Mouse (Mus musculus): ENCODE measurements around the gene Igf2. TPM values are rescaled to one million over a fixed set of nuclear protein-coding genes. Genes with fewer than 3 reads are reported as not detected.
A peak's percentile ranks its signal among the peaks of the same experiment; 100 is the strongest.

Igf2 gene
- total and polyA plus RNA-seq, 2 experiments from 2014 or later = 1,040 to 1,317 TPM

DNA sequence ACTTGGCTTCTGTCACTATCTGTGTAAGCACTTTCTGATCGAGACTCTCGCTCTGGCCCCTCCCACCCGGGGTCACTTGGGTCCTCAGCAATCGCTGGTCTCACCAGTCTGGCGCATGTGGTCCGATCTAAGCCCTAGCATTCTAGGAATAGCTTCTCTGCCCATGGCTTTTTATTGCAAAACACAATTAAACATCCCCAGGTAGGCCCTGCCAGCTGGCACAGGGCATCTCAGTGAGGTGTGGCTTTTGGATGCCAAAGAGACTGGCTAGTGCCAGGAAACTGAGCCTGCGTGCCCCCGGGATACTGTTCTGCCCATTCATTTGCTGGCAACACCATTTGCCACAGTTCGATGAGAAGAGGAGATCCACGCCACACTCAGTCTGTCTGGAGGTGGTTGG, 35.9 kb downstream of the Igf2 start:
- Histone ChIP-seq H3K4me1 (ENCODE audit: control insufficient read depth, insufficient read depth) (0 out of 2 replicates have a peak, but pooled peaks cover 3% of the 10 kb centered on the region), H3K9ac (replicated peaks; ENCODE audit: low read depth, low read length) (no peak overlapping the region), H3K4me2 (ENCODE audit: low read depth, low read length) (no peak overlapping the region), H3K27me3 (ENCODE audit: control insufficient read depth, insufficient read depth, low read length) (no peaks in the 10 kb centered on the region), H3K27ac (ENCODE audit: low read depth) (no peak overlapping the region), H3K4me3 (ENCODE audit: low read depth, low read length) (no peak overlapping the region), H3K36me3 (replicated peaks; ENCODE audit: control insufficient read depth, insufficient read depth, low read length) (no peaks in the 10 kb centered on the region), H3K9me3 (replicated peaks; ENCODE audit: control insufficient read depth, low read length) (no peaks in the 10 kb centered on the region)
- WGBS = 70% methylated on average over 10 of the region's 10 CpGs
- ATAC-seq (ENCODE audit: insufficient read depth, low read depth) = no peak
- DNase-seq (ENCODE audit: low spot score) = no peak
- TF ChIP-seq CTCF (IDR thresholded peaks at IDR 0.05; ENCODE audit: low read depth) (no peak), EP300 (IDR thresholded peaks at IDR 0.05; ENCODE audit: low read depth) (no peak)

DNA sequence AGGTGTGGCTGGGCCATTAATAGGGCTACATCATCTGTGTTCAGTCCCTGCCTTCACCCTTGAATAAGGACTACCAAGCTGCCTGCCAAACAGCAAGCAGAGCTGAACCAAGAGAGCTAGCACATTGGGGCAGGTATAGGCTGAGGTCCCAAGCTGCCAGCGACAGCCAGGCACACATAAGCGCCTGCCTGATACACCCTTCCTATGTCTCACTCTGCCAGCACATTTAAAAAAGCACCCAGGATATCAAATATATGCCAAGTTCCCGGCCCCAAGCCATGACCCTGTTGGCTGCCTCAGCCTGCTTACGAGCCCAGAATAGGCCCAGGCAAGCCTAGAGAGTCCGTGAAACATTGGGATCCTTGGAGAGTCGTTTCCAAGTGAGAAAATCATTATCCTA, 36.8 kb downstream of the Igf2 start:
- WGBS = 63% methylated on average over 6 of the region's 6 CpGs
- no peak overlapping the region for H3K9ac ChIP-seq (replicated peaks; ENCODE audit: low read depth, low read length)
- H3K36me3 ChIP-seq (replicated peaks; ENCODE audit: control insufficient read depth, insufficient read depth, low read length) = no peaks in the 10 kb centered on the region

DNA sequence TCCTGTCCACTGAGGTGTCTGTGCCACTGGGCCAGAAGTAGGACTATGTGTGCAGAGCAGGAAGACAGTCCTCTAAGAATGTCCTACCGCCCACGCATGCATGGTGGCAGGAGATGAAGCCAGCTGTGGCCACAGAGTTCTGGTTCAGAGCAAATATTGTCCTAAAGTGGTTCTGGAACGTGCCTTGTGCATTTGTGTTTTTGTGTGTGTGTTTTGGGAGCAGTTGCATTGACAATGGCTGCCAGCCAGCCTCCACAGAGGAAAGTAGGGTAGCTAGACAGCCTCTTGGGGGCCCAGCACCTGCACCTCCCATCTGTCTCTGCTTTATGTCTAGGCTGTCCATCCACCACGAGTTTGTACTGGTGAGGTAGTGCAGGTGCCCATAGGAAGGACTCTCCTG, 44.4 kb downstream of the Igf2 start:
- no peak overlapping the region for H3K4me3 ChIP-seq (ENCODE audit: low read depth, low read length)
- TF ChIP-seq CTCF (IDR thresholded peaks at IDR 0.05; ENCODE audit: low read depth) (no peak), EP300 (IDR thresholded peaks at IDR 0.05; ENCODE audit: low read depth) (no peak)
- no peak overlapping the region for H3K9ac ChIP-seq (replicated peaks; ENCODE audit: low read depth, low read length)
- H3K36me3 ChIP-seq (replicated peaks; ENCODE audit: control insufficient read depth, insufficient read depth, low read length) = no peaks in the 10 kb centered on the region
- H3K27ac ChIP-seq (ENCODE audit: low read depth) = no peak overlapping the region
- ATAC-seq (ENCODE audit: insufficient read depth, low read depth) (no peak), DNase-seq (ENCODE audit: low spot score) (no peak)
- H3K4me1 ChIP-seq (ENCODE audit: control insufficient read depth, insufficient read depth) = no peaks in the 10 kb centered on the region; the same call in 1 of the 2 replicates
- H3K4me2 ChIP-seq (ENCODE audit: low read depth, low read length) = no peak overlapping the region
- H3K9me3 ChIP-seq (replicated peaks; ENCODE audit: control insufficient read depth, low read length) = no peaks in the 10 kb centered on the region
- no peaks in the 10 kb centered on the region for H3K27me3 ChIP-seq (ENCODE audit: control insufficient read depth, insufficient read depth, low read length)
- WGBS = 58% methylated on average over 4 of the region's 4 CpGs

More for the DNA sequence above, 36.8 kb downstream of the Igf2 start:
- no peak for ATAC-seq (ENCODE audit: insufficient read depth, low read depth)
- Histone ChIP-seq H3K4me2 (ENCODE audit: low read depth, low read length) (no peak overlapping the region), H3K27ac (ENCODE audit: low read depth) (no peak overlapping the region), H3K4me3 (ENCODE audit: low read depth, low read length) (no peak overlapping the region), H3K27me3 (ENCODE audit: control insufficient read depth, insufficient read depth, low read length) (no peaks in the 10 kb centered on the region), H3K4me1 (ENCODE audit: control insufficient read depth, insufficient read depth) (0 out of 2 replicates have a peak, but pooled peaks cover 3% of the 10 kb centered on the region), H3K9me3 (replicated peaks; ENCODE audit: control insufficient read depth, low read length) (no peaks in the 10 kb centered on the region)
- no peak for DNase-seq (ENCODE audit: low spot score)
- TF ChIP-seq EP300 (IDR thresholded peaks at IDR 0.05; ENCODE audit: low read depth) (no peak), CTCF (IDR thresholded peaks at IDR 0.05; ENCODE audit: low read depth) (no peak)

DNA sequence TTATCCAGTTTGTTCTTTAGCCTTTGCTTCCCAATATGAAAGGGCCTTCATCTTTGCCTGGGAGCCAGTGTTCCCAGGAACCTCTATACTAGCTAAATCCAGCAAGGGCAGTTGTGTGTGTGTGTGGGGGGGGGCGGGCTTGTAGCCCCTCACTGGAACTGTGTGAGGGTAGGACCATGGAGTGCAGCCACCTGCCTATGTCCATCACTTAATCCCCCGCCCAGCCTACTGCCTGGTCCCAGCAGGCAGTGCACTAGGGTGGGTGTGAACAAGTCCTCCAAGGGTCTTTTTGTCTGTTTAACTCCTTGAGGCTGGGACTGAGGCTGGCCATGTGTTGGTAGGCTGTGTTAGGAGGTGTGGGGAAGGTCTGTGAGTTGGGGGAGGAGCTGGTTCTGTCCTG, 53.5 kb downstream of the Igf2 start:
- no peaks in the 10 kb centered on the region for H3K4me1 ChIP-seq (ENCODE audit: control insufficient read depth, insufficient read depth)
- no peak for ATAC-seq (ENCODE audit: insufficient read depth, low read depth)

DNA sequence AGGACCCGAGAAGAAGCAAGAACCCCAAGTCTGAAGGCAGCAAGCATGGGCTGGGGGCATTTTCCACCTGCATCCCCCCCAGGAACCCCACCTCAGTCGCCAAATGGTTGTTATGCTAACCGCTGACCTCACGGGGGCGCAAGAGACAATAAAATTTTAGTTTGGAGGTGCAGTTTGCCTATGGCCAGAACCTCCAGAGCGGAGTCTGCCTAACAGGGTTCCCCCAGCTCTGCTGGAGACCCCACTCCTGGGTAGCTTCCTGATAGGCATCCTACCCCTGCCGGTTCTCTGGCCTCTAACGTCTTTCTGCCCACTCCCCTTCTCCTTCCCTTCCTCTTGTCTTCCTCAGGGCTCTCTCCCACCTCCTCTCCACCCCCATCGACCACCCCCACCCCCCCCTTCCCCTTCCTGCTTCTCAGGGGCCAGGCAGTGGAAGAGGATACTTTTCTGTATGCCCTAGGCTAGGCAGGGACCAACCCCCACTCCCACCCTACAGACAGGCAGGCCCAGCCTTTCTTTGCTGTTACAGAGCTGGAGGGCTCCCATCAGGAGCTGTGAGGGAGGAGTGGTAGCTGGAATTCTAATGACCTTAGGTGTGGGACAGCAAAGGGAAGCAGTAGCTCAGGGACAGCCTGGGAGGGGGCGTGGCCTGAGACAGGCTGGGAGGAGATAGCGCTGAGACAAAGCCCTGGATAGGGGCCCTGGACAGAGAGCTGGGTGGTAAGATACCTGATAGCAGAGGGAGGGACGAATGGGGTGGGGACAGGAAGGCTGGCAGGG, 55.8 kb downstream of the Igf2 start:
- H3K9ac ChIP-seq (replicated peaks; ENCODE audit: low read depth, low read length) = no peak overlapping the region
- peak; percentile 38 for DNase-seq (ENCODE audit: low spot score)
- H3K27me3 ChIP-seq (ENCODE audit: control insufficient read depth, insufficient read depth, low read length) = no peaks in the 10 kb centered on the region
- TF ChIP-seq EP300 (IDR thresholded peaks at IDR 0.05; ENCODE audit: low read depth) = no peak
- TF ChIP-seq CTCF (IDR thresholded peaks at IDR 0.05; ENCODE audit: low read depth) = peak; percentile 75
- no peak overlapping the region for H3K27ac ChIP-seq (ENCODE audit: low read depth)
- H3K9me3 ChIP-seq (replicated peaks; ENCODE audit: control insufficient read depth, low read length) = no peaks in the 10 kb centered on the region
- 4% methylated on average over 12 of the region's 12 CpGs for WGBS
- no peaks in the 10 kb centered on the region for H3K36me3 ChIP-seq (replicated peaks; ENCODE audit: control insufficient read depth, insufficient read depth, low read length)
- H3K4me1 ChIP-seq (ENCODE audit: control insufficient read depth, insufficient read depth) = no peaks in the 10 kb centered on the region
- no peak overlapping the region for H3K4me3 ChIP-seq (ENCODE audit: low read depth, low read length)
- peak; percentile 86 for ATAC-seq (ENCODE audit: insufficient read depth, low read depth)
- peak overlapping the region; percentile 18; the same call in 1 of the 2 replicates for H3K4me2 ChIP-seq (ENCODE audit: low read depth, low read length)

More for the DNA sequence above, 53.5 kb downstream of the Igf2 start:
- Histone ChIP-seq H3K27ac (ENCODE audit: low read depth) (no peak overlapping the region), H3K36me3 (replicated peaks; ENCODE audit: control insufficient read depth, insufficient read depth, low read length) (no peaks in the 10 kb centered on the region), H3K27me3 (ENCODE audit: control insufficient read depth, insufficient read depth, low read length) (no peaks in the 10 kb centered on the region), H3K4me3 (ENCODE audit: low read depth, low read length) (no peak overlapping the region), H3K9ac (replicated peaks; ENCODE audit: low read depth, low read length) (no peak overlapping the region), H3K9me3 (replicated peaks; ENCODE audit: control insufficient read depth, low read length) (no peaks in the 10 kb centered on the region), H3K4me2 (ENCODE audit: low read depth, low read length) (no peak overlapping the region)
- no peak for DNase-seq (ENCODE audit: low spot score)
- WGBS = 82% methylated on average over 2 of the region's 2 CpGs
- no peak for TF ChIP-seq CTCF (IDR thresholded peaks at IDR 0.05; ENCODE audit: low read depth)
- no peak for TF ChIP-seq EP300 (IDR thresholded peaks at IDR 0.05; ENCODE audit: low read depth)
